Mouse (Mus musculus) spleen, adult 12 weeks (tissue): ENCODE results near the gene Nck2.

Experiments used
- DNase-seq: peaks from one replicate; pipeline ENCODE4 v3.0.0; 2022; ENCODE audit warnings: low spot score

The Nck2 gene

DNA sequence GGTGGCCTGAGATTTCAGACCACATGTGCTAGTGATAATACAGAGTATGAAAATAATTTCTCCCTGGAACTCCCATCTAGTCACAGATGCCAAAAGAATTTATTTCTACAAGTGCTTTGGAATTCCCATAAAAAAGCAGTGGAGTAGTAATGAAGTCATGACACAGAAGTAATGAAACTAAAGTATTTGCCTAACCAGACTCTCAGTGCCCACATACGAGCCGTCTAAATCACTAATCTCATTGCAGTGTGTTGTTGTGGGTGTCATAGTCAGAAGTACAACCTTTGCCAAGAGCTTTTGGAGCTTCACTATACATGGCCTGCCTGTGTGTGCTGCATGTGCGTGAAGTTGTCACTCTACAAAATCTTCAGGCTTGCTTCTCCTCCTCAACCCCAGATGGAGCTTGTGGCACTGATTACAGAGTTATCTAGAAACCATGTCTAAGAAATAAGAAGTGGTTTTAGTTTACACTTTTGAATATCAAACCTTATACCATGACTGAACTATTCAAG is 130.5 kb downstream of the Nck2 start:
- DNase-seq, result no peak

DNA sequence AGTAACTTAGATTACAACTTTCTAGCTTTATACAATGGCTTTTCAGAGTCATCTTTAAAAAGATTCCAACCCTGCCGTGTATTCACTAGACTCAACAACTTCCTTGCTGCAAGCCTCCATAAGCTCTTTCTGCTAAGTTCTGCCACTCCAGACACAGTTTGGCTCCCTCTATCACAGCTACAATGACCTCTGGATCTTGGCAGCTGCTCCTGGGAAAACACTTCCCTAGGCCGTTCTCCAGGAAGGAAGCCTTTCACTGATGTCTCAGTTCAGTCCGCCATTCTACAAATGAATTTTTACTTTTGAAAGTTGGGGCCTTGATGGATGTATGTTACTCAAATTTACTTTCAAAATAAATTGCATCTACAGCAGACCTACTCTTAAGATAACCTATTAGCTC is 133.0 kb downstream of the Nck2 start:
- DNase-seq, result no peak

DNA sequence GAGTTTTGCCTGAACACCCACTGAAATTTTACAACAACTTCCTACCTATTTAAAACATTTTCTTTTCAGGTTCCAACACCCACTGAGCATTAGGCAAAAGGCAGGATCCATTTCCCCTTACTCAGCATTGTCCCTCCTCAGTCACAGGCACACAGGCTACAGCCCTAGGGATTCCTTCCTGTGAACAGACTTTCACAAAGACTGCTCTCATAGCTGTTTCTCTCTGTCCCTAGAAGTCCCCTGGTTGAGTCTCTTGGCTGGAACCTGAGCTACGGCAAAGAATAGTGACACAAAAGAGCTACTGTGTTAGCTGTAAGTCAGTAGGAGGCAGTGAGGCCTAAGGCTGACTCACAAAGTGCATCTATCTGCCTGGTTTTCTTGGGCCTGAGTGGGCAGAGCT is 139.2 kb downstream of the Nck2 start:
- DNase-seq, result no peak

DNA sequence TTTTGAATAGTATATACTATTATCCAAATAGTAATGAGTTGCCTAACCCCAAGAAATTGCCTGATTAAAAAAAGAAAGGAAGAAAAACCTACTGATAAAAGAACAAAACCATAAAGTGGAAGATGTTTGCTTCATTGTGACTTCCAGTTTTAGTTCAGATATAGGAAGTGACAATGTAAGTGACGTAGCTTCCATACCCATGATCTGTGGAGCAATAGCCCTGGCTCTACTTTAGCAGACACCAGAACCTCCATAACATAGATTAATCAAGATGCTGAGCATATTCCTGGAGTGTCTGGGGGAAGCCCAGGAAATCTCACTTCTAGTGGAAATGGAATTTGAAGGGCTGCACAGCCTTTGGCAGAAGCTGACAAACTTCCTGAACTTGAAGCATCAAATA is 144.6 kb downstream of the Nck2 start:
- DNase-seq, result no peak

DNA sequence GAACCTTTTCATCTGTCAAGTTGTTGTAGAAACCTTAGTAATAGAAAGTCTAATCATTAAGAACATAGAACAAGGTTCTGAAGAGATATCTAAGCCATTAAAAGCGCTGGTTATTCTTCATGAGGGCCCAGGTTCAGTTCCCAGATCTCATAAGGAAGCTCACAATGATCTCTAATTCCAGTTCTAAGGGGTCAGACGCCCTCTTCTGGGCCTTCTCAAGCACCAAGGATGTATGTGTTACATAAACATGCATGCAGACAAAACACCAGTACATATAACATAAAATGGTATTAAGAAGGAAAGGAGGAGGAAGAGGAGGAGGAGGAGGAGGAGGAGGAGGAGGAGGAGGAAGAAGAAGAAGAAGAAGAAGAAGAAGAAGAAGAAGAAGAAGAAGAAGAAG is 145.5 kb downstream of the Nck2 start:
- no peak for DNase-seq

DNA sequence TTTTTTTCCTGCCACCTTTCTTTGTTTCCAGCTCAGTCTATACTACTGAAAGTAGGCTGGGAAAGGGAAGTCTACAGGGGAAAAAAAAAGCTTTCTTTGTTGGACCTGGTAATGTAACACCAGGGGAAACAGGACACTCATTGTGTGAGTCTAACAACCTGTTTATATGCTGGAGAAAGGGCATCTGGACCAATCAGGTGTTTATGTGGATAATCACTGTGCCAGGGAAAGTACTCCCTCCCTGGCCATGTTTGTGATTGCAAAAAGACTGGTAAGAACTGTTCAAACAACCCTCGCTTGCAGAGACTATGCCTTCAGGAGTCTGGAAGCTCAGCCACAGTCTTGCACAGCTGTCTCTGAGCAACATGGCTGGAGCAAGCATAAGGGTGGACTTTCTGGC is 146.3 kb downstream of the Nck2 start:
- no peak for DNase-seq

DNA sequence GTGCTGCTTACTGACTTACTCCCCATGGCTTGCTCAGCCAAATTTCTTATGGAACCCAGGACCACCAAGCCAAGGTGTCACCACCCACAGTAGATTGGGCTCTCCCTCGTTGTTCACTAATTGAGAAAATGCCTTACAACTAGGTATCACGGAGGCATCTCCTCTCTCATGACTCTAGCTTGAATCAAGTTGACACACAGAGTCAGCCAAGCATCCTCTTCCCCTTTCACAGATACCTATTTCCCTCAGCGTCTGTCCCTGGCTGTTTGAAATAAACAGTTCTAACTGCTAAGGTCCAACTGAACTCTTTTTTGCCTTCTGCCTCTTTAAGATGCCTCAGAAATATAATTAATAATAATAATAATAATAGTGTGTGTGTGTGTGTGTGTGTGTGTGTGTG is 148.7 kb downstream of the Nck2 start:
- no peak for DNase-seq

DNA sequence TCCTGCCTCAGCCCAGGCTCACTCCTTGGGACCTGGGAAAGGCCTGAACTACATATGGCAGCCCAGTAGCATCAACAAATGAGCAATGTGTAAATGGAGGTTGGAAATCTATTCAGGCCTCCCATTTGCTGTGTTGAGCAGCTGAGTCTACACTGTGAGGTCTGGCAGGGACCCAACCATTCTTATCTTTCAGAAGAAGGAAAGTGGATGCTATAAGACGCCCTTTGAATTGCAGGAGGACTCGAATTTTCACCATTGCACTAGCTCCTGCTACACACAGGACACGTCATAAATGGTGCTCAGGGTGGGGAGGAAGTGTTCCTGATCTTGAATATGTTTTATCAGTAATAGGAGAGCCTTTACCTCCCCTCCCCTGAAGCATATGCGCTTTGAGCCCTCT is 150.4 kb downstream of the Nck2 start:
- DNase-seq, result no peak

DNA sequence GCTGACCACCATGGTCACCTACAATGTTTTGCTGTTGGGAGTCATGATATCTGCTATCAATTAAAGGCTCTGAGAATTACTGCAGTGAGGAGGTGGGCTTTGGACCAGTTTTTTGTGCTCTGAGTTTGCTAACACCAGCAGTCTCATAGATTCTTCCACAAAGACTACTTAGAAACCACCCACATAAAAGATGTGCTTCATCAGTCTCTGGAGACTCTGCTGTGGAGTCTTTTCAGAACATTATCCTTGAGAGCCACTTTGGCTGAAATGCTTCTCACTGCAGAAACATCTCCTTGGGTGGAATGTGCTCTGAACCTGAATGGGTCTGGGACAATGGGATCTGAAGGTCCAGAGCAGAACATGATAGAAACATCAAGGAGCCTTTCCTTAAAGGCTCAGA is 153.4 kb downstream of the Nck2 start:
- no peak for DNase-seq

DNA sequence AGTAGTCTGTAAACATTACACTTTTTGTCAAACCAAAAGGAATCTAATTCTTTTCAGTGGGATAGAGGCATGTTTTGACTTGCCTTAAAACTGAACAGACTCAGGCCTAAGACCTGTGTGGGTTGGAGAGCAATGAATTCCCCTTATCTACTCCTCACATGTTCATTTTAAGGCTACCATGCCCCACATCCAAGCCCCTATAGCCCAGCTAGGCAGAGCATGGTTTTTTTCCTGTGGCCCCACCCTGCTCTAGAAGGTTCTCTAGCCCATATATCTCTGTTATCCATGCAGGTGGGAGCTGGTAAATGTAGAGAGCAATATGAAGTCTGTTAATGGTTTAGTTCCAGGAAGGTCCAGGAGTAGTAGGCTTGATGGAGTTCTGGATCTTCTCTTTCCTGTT is 155.1 kb downstream of the Nck2 start:
- no peak for DNase-seq

DNA sequence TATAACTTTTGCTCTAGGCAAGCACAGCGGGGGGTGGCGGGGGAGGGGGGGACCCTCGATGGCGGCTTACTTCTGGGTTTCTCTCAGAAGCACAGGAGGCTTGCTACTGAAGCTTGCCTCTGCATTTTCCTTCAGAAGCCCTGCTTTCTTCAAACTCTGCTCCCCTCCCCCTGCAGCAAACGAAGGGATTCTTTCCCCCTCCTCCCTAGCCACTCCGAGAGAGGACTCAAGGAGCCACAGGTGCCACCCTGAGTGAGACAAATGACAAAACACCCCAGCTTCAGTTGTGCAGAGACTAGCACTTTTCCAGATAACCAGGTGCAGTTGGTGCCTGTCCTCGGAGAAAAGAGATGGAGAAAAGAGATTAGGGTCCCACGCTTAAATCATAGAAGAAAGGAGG is 156.7 kb downstream of the Nck2 start:
- DNase-seq, result no peak

DNA sequence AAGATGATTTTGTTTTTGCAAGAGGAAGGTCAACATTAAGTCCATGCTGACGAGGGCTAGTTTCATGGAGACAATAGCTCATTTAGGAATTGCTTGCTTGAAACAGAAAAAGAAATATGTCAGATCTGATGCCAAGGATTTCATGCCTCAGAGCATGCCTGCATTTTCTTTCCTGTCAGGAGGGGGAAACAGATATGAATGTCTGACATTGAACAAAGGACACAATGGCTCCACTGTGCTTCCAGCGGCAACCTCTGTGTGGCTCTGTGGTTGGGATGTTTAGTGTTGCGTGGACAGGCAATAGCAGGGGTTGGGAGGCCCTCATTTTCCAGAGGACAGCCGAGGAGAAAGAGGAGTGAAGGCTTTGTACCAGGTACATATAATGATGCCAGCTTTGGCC is 171.6 kb downstream of the Nck2 start:
- DNase-seq, result no peak
